Mouse (Mus musculus) macrophage (primary cell): ENCODE measurements around the gene Bmp2k. TPM values are rescaled to one million over a fixed set of nuclear protein-coding genes. Genes with fewer than 3 reads are reported as not detected.
A peak's percentile ranks its signal among the peaks of the same experiment; 100 is the strongest.

Experiments used
- H3K27ac ChIP-seq: fragments of 350-480 bp; formaldehyde crosslinking; 2 replicates; pipeline ENCODE4 v1.9.0; 2021
- H3K36me3 ChIP-seq: fragments of 350-480 bp; formaldehyde crosslinking; 2 replicates; pipeline ENCODE4 v1.9.0; 2021; ENCODE audit errors: inconsistent target
- H3K4me3 ChIP-seq: fragments of 350-480 bp; formaldehyde crosslinking; 2 replicates; pipeline ENCODE4 v1.9.0; 2021; ENCODE audit errors: inconsistent target
- H3K79me2 ChIP-seq: fragments of 350-480 bp; formaldehyde crosslinking; 2 replicates; pipeline ENCODE4 v1.9.0; 2021; ENCODE audit errors: inconsistent target
- WGBS: methylation state at CpG from one replicate; pipeline ENCODE4 v1.1.7; 2026; ENCODE audit warnings: inconsistent platforms; ENCODE audit not compliant: missing documents; 5-methylcytosine and 5-hydroxymethylcytosine counted together
- polyA plus RNA-seq: library from polyadenylated mRNA; stranded (reverse); fragments of 250-400 nt; gene quantifications from 3 replicates; pipeline ENCODE4 v1.2.4, GENCODE M21; 2018; ENCODE audit warnings: inconsistent platforms

The Bmp2k gene
- polyA plus RNA-seq, 1 experiment from 2014 or later, result 22.1 TPM

- Histone ChIP-seq H3K36me3 (no peaks in the 10 kb centered on the region), H3K79me2 (no peaks in the 10 kb centered on the region), H3K27ac (no peak overlapping the region), H3K4me3 (no peak overlapping the region)
- WGBS, result 95% methylated on average over 8 of the region's 8 CpGs
These were observed 102.5 kb downstream of the Bmp2k start for GRCm38 (mm10) chr5:97099954-97100353.

GRCm38 (mm10) chr5:97108333-97108732 lies 110.8 kb downstream of the Bmp2k start:
- H3K36me3 ChIP-seq, result no peaks in the 10 kb centered on the region
- H3K79me2 ChIP-seq, result no peaks in the 10 kb centered on the region
- no peak overlapping the region for H3K4me3 ChIP-seq
- WGBS, result 66% methylated on average over 5 of the region's 5 CpGs
- H3K27ac ChIP-seq, result no peak overlapping the region

DNA sequence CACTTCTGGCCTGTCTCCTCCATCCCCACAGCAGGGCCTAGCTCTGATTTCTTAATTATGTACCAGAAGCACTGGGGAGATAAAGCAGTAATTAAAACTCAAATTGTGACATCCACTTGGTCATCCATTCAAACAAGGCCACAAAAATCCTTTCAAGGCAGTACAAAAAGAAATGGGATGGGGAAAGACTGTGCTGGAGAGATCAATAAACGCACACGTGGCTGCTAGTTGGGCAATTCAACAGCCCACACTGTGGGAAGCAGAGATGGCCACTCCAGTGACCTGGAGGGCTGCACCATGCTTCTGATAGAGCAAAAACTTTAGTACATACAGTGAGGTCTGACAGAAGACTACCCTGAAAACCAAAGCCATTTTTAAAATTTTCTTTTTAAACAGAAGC lies 112.6 kb downstream of the Bmp2k start:
- WGBS, result 65% methylated on average over 2 of the region's 2 CpGs
- no peak overlapping the region for H3K4me3 ChIP-seq
- H3K27ac ChIP-seq, result no peak overlapping the region
- H3K79me2 ChIP-seq, result no peaks in the 10 kb centered on the region
- no peaks in the 10 kb centered on the region for H3K36me3 ChIP-seq

- 36% methylated on average over 5 of the region's 5 CpGs for WGBS
- Histone ChIP-seq H3K4me3 (peak overlapping the region; percentile 63), H3K36me3 (no peaks in the 10 kb centered on the region), H3K27ac (no peak overlapping the region), H3K79me2 (no peaks in the 10 kb centered on the region)
These were observed 113.2 kb downstream of the Bmp2k start for GRCm38 (mm10) chr5:97110697-97111096.

DNA sequence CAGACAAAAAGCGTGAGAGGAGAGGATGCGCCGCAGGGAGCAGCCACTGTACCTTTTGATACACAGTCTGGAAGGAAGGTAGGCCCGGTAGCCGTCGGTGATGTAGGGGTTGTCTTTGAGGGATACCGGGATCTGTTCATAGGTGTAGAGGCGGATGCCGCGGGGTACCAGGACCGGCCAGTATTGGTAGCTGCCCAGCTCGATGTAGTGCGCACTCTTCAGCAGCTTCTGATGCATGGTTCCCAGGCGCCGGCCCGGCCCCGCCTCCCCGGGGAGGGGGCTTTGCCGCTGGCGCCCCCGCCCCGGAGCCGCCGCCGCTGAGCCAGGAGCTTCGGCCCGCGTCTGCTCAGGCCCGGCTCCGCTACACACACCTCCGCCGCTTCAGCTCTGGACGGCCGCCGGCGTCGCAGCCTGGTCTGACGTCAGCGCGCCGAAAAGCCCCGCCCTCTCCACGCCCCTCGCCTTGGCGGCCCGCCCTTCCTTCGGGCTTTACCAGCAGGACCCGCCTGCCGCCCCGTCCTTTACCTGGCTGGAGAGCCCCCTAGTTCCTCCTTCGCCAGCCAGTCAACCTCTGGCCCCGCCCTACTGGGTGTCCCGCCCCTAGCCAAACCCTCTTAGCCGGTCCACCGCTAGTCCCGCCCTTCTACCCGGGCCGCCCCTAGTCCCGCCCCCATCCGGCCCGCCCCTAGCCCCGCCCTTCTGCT lies 113.9 kb downstream of the Bmp2k start, which contains the start of gene Paqr3:
Paqr3 (minus strand) TSS at position 390 of the 704 bp plus-strand sequence.
- 1% methylated on average over 55 of the region's 62 CpGs for WGBS
- H3K27ac ChIP-seq, result no peak within 1 kb of the TSS
- H3K4me3 ChIP-seq, result peak within 1 kb of the TSS; percentile 63
- H3K79me2 ChIP-seq, result no peaks in the 10 kb centered on the region
- H3K36me3 ChIP-seq, result no peaks in the 10 kb centered on the region

- 63% methylated on average over 12 of the region's 12 CpGs for WGBS
- Histone ChIP-seq H3K27ac (no peak overlapping the region), H3K4me3 (no peak overlapping the region), H3K36me3 (no peaks in the 10 kb centered on the region), H3K79me2 (no peaks in the 10 kb centered on the region)
These were observed 127.5 kb downstream of the Bmp2k start for GRCm38 (mm10) chr5:97124977-97125376.

- WGBS, result 75% methylated on average over 10 of the region's 10 CpGs
- H3K36me3 ChIP-seq, result no peaks in the 10 kb centered on the region
- H3K79me2 ChIP-seq, result no peaks in the 10 kb centered on the region
- no peak overlapping the region for H3K4me3 ChIP-seq
- no peak overlapping the region for H3K27ac ChIP-seq
These were observed 128.0 kb downstream of the Bmp2k start for GRCm38 (mm10) chr5:97125459-97125970.

GRCm38 (mm10) chr5:97126005-97126404 lies 128.5 kb downstream of the Bmp2k start:
- H3K36me3 ChIP-seq, result no peaks in the 10 kb centered on the region
- H3K4me3 ChIP-seq, result no peak overlapping the region
- 25% methylated on average over 4 of the region's 4 CpGs for WGBS
- no peaks in the 10 kb centered on the region for H3K79me2 ChIP-seq
- H3K27ac ChIP-seq, result no peak overlapping the region

GRCm38 (mm10) chr5:97127284-97127683 lies 129.8 kb downstream of the Bmp2k start:
- WGBS, result 91% methylated on average over 6 of the region's 6 CpGs
- Histone ChIP-seq H3K4me3 (no peak overlapping the region), H3K36me3 (no peaks in the 10 kb centered on the region), H3K79me2 (no peaks in the 10 kb centered on the region), H3K27ac (no peak overlapping the region)

GRCm38 (mm10) chr5:97128242-97129226 lies 131.0 kb downstream of the Bmp2k start:
- Histone ChIP-seq H3K36me3 (no peaks in the 10 kb centered on the region), H3K4me3 (no peak overlapping the region), H3K27ac (no peak overlapping the region), H3K79me2 (no peaks in the 10 kb centered on the region)
- 48% methylated on average over 21 of the region's 21 CpGs for WGBS

DNA sequence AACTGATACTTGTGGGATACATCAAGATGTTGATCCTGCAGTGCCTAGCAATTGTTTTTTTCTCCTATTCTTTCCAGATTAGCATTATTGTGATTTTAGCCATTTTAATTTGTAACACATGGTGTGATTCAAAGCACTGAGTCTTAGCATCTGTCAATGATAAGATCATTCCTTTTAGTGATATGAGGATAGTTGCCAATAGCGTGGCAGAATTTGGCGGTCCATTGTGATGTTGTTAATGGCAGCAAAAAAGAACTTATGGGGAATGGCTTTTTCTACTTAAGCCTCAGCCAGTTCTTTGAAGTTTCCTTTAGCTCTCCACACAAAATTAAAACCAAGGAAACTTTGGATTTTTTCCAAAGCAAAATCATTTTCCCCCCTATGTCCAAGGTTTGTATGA lies 132.1 kb downstream of the Bmp2k start:
- WGBS, result 96% methylated on average over 2 of the region's 2 CpGs
- Histone ChIP-seq H3K36me3 (no peaks in the 10 kb centered on the region), H3K4me3 (no peak overlapping the region), H3K27ac (no peak overlapping the region), H3K79me2 (no peaks in the 10 kb centered on the region)

DNA sequence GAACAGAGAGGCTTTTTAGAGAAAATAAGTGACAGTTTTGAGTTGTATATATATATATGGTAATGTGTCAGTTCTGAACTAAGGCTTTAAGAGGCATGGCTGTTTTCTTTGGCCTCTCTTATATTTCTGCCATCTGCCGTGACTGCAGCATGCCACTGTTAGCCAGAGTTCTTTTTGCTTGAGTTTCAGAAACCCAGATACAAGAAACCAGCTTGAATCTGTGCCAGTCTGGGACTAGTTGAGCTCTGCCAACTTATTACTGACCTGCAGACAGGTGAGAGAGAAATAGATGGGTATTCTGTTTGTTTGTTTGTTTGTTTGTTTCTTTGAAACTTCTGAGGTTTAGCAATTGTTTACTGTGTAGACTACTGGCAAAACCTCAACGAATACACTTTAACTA lies 137.8 kb downstream of the Bmp2k start:
- Histone ChIP-seq H3K27ac (no peak overlapping the region), H3K4me3 (no peak overlapping the region), H3K36me3 (no peaks in the 10 kb centered on the region), H3K79me2 (no peaks in the 10 kb centered on the region)
- 94% methylated on average over 2 of the region's 2 CpGs for WGBS
